Mouse (Mus musculus) neural tube, embryonic 10.5 days (tissue): Measurements from ENCODE around the gene Fscn2.
A peak's percentile ranks its signal among the peaks of the same experiment; 100 is the strongest.

Experiments
- DNase-seq: peaks from one replicate; pipeline ENCODE4 v3.0.0-alpha.2; 2017; ENCODE audit warnings: low spot score; ENCODE audit errors: extremely low spot score

Fscn2 gene

GRCm38 (mm10) chr11:120357791-120358401, 3.4 kb upstream of the Fscn2 start:
- DNase-seq: peak; percentile 56

GRCm38 (mm10) chr11:120359391-120359790, 1.9 kb upstream of the Fscn2 start:
- no peak for DNase-seq

- no peak for DNase-seq
Observed at GRCm38 (mm10) chr11:120360062-120360461, 1.3 kb upstream of the Fscn2 start.

- no peak for DNase-seq
Observed at GRCm38 (mm10) chr11:120360755-120361154, 579 bp upstream of the Fscn2 start.

GRCm38 (mm10) chr11:120362891-120363290, 1.6 kb downstream of the Fscn2 start:
- DNase-seq: no peak

GRCm38 (mm10) chr11:120366443-120367027, 5.2 kb downstream of the Fscn2 start:
- no peak for DNase-seq

GRCm38 (mm10) chr11:120369656-120370055, 8.3 kb downstream of the Fscn2 start:
- peak; percentile 61 for DNase-seq

- no peak for DNase-seq
Observed at GRCm38 (mm10) chr11:120373025-120373424, 11.7 kb downstream of the Fscn2 start.

GRCm38 (mm10) chr11:120373820-120374586, 12.7 kb downstream of the Fscn2 start:
- no peak for DNase-seq

GRCm38 (mm10) chr11:120375324-120375723, 14.0 kb downstream of the Fscn2 start:
- no peak for DNase-seq

GRCm38 (mm10) chr11:120376302-120377160, 15.2 kb downstream of the Fscn2 start:
- no peak for DNase-seq

- no peak for DNase-seq
Observed at GRCm38 (mm10) chr11:120377337-120377736, 16.0 kb downstream of the Fscn2 start.

- peak; percentile 46 for DNase-seq
Observed at GRCm38 (mm10) chr11:120378031-120378610, 16.8 kb downstream of the Fscn2 start.

GRCm38 (mm10) chr11:120378611-120379540, 17.5 kb downstream of the Fscn2 start, which contains the start of gene Faap100:
Gene Faap100, minus strand, starts transcription at chr11:120378764.
- DNase-seq: peak; percentile 88

GRCm38 (mm10) chr11:120380271-120380670, 18.9 kb downstream of the Fscn2 start:
- DNase-seq: no peak

GRCm38 (mm10) chr11:120381157-120381556, 19.8 kb downstream of the Fscn2 start:
- no peak for DNase-seq

GRCm38 (mm10) chr11:120382509-120382908, 21.2 kb downstream of the Fscn2 start:
- DNase-seq: no peak

- DNase-seq: no peak
Observed at GRCm38 (mm10) chr11:120386632-120387031, 25.3 kb downstream of the Fscn2 start.

GRCm38 (mm10) chr11:120387157-120387556, 25.8 kb downstream of the Fscn2 start:
- DNase-seq: no peak

GRCm38 (mm10) chr11:120388580-120388979, 27.2 kb downstream of the Fscn2 start:
- no peak for DNase-seq
